Mouse (Mus musculus): ENCODE results near the gene Nfya.

Nfya gene

GRCm38 (mm10) chr17:48409380-48410298 is at the start of gene Nfya, which contains the start of gene Oard1:
Gene Nfya, minus strand, starts transcription at chr17:48409906.
Gene Oard1, plus strand, starts transcription at chr17:48410014.
- peak; percentile 100 for DNase-seq

GRCm38 (mm10) chr17:48457971-48458653 is 48.4 kb upstream of the Nfya start:
- no peak for DNase-seq

- no peak for DNase-seq
Measured at GRCm38 (mm10) chr17:48455955-48456354, 46.2 kb upstream of the Nfya start.

DNA sequence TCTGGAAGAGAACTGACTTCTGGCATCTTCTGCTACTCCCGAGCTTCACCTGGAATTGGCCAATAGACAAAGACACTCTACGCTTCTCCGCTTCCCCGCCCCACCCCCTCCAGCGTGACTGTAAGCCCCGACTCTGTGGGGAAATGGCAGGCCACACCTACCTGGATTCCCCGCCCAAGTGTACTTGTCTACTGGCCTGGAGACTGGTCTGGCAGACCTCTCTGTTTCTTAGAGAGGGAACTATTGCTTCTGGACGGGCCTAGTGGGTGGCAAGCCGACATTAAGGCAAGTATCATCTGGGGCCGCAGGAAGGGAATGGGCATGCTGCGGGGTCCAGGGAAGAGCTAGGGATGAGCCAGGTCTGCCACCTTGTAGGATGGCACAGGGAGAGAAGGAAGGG is 45.0 kb upstream of the Nfya start, which contains the start of gene Unc5cl:
Gene Unc5cl (plus strand): TSS at position 214 of the 400 bp plus-strand sequence.
- peak; percentile 35 for DNase-seq

DNA sequence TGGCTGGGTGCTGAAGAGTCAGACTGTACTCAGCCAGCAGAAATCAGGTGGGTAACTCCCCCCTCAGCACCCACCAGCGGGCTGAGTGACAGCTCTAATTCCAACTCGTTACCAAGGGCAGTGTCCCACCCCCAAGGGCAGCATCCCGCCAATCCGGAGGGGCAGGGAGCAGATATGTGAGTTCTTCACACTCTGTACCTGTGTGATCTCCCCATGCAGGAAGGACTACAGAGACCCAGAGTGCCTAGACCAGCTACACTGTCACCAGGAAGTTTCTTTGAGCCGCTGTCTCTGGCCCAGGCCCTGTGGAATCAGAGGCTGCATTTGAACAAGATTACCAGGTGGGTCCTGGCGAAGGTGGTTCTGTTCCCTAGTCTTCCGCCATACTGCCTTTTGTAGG is 44.5 kb upstream of the Nfya start:
- DNase-seq, result no peak

DNA sequence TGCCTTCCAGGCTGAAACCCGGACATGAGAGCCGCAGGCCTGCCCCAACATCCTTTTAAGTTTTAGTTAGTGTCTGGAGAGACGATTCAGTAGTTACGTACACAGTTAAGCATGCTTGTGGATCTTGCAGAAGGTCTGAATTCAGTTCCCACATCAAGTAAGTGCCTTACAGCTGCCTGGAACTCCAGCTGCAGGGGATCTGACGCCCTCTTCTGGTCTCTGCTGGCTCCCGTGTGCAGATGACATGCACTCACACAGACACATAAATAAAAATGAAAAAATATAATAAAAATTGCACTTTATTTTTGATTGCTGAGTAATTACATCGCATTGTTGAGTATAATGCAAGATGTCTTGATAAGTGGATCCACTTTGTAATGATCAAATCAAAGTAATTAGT is 43.8 kb upstream of the Nfya start:
- DNase-seq, result no peak

DNA sequence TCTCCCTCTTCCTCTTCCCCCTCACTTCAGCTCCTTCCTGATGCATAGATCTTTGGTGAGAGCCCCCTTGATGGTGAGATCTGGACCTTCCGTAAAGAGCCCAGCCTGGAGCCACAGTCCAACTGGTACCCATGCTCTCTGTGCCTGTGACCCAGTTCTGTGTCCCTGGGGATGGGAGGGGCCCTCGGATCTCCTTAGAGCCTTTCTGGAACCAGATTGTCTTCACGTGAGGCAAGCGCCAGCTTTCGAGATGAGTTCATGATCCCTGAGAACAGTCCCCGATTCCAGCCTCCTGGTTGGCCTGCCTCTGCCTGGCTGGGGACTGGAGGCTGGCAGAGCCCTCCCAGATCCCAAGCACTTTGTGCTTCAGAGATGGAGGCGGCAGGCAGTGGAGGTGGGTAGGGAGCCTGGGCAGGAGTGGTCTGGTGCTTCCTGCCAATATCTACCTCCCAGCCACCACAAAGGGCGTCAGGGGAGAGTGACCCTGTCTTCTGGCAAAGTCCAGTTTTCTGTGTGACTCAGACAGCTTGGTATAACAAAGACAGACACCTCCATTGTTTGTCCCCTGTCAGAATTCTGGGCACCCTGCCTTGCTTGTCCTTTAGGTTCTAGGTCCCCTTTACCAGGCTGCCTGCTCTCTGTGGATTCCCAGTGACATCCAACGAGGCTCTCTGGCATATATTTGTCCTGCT is 42.2 kb upstream of the Nfya start:
- DNase-seq, result no peak

- no peak for DNase-seq
Measured at GRCm38 (mm10) chr17:48451353-48451675, 41.6 kb upstream of the Nfya start, which contains the start of gene Tspo2. Gene Tspo2, minus strand, starts transcription at chr17:48451522.

- no peak for DNase-seq
Measured at GRCm38 (mm10) chr17:48450666-48451352, 41.1 kb upstream of the Nfya start.

- no peak for DNase-seq
Measured at GRCm38 (mm10) chr17:48447675-48448074, 38.0 kb upstream of the Nfya start.

GRCm38 (mm10) chr17:48443542-48444145 is 33.9 kb upstream of the Nfya start:
- peak; percentile 43 for DNase-seq

- peak; percentile 54 for DNase-seq
Measured at GRCm38 (mm10) chr17:48442745-48443457, 33.2 kb upstream of the Nfya start.

DNA sequence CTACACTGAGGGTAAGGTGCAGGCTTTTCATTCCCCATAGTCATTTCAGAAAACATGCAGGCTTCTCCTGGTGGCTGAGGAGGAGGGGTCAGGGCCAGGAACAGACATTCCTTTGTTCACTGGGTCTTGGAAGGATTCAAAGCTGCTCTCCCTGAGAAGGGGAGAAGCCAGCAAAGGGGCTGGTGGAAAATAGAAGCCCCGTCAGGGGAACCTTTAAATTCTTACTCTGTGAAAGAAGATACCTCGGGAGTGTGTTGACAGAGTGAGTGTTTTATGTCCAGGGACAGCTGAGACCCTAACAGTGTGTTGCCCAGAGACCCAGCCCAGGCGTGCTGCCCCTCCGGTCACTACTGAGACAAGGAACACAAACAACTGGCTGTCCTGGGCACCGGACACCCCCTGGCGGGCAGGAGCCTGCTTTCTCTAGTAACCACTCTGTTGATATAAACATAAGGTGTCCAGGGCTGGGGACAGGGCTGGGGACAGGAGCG is 27.8 kb upstream of the Nfya start:
- DNase-seq, result peak; percentile 62

DNA sequence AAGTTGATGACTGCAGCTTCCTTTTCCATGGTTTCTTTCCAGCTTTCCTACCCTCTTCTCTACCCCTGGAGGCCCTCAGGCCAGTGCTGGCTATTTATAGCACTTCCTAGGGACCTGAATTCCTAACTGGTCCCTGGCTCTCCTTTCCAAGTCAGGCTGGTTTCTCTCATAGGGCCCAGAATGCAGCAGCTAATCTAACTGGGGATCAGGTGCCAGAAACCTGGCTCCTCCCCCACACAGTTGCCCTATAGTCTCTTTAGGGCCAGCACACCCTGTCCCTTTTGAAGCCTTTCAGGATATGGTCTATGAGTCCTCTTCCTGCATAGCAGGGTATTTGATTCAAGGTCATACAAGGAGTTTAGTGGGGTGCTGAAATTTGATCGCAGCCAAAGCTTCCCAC is 26.8 kb upstream of the Nfya start:
- peak; percentile 27 for DNase-seq

GRCm38 (mm10) chr17:48434479-48434878 is 24.8 kb upstream of the Nfya start:
- no peak for DNase-seq

- no peak for DNase-seq
Measured at GRCm38 (mm10) chr17:48433689-48434330, 24.1 kb upstream of the Nfya start.

- no peak for DNase-seq
Measured at GRCm38 (mm10) chr17:48433006-48433655, 23.4 kb upstream of the Nfya start.

GRCm38 (mm10) chr17:48432158-48432980 is 22.7 kb upstream of the Nfya start, which contains the start of gene Apobec2:
Gene Apobec2, minus strand, starts transcription at chr17:48432930.
- no peak for DNase-seq

DNA sequence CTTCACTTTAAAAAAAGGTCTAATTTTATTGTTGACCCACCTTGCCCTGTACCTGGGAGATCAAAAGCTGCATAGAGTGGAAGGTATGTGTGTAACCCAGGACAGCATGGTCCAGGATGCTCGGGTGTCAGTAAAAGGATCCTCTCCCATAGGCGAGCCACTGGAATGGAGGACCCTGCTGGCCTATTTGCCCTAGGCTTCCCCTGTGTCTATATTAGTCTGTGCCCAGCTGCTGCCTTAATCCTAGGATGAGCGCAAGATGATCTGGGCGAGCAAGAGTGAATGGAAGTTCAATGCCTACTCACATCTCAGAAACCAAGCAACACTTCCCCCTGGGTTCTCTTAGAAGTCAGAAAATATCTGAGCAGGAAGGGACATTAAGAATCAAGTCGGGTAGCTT is 21.3 kb upstream of the Nfya start:
- no peak for DNase-seq

Data from kidney, postnatal 10 days (tissue).